Mouse (Mus musculus) olfactory bulb, adult 2 months (tissue): ENCODE data around the gene Surf2.

Experiments
- CTCF ChIP-seq: fragments of 200-500 bp; IDR thresholded peaks from 2 replicates; pipeline ENCODE4 v1.5.1; 2012; ENCODE audit warnings: low read depth, mild to moderate bottlenecking, low read length, moderate library complexity; ENCODE audit not compliant: insufficient read depth
- POLR2A ChIP-seq: fragments of 200-500 bp; IDR thresholded peaks from 2 replicates; pipeline ENCODE4 v1.6.1; 2012; ENCODE audit warnings: mild to moderate bottlenecking, low read depth, low read length, moderate library complexity; ENCODE audit not compliant: insufficient read depth

- TF ChIP-seq CTCF (no peak), POLR2A (no peak)
These were observed 16.5 kb downstream of the Surf2 start for GRCm38 (mm10) chr2:26932473-26933303.
